Mouse (Mus musculus) liver, adult (tissue): ENCODE data around the gene Xk.
"Not testable (repeated sequence)": the region's sequence is repeated elsewhere in the genome, so short reads cannot be mapped to it uniquely, and the experiment has no call there.

Experiments used
- GATA4 ChIP-seq: IDR thresholded peaks from 2 replicates; pipeline ENCODE4 v1.6.1; 2014; ENCODE audit warnings: mild to moderate bottlenecking, low read length; ENCODE audit not compliant: insufficient replicate concordance

The Xk gene

GRCm38 (mm10) chrX:9283464-9283863 lies 10.9 kb downstream of the Xk start, which contains the start of gene H2al1m:
H2al1m (plus strand) TSS chrX:9283764.
- not testable (repeated sequence) for TF ChIP-seq GATA4

GRCm38 (mm10) chrX:9298413-9298864 lies 25.9 kb downstream of the Xk start:
- no peak for TF ChIP-seq GATA4

DNA sequence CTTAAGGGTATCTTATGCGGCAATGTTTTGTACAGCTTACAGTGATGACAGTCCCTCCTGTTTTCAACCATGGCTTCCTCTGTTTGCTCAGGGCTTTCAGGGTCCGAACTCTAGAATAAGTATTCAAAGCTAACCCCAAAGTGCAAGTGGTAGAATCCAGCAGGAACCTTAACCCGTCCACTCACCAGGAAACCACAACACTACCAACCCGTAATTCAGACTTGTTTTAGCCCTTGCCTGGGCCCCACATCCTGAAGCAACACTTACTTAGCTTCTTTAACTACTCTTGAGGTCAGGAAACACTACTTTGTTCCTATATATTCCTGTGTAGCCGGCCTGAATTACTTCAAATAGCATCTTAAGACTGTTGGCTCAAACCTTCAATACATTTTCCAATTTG lies 30.2 kb downstream of the Xk start:
- no peak for TF ChIP-seq GATA4

GRCm38 (mm10) chrX:9303455-9303854 lies 30.9 kb downstream of the Xk start:
- TF ChIP-seq GATA4: no peak

- TF ChIP-seq GATA4: not testable (repeated sequence)
Measured at GRCm38 (mm10) chrX:9350327-9350726, 77.8 kb downstream of the Xk start, which contains the start of gene H2al1k. H2al1k (plus strand) TSS chrX:9350627.
